Mouse (Mus musculus) CH12.LX (cell line): ENCODE data around the gene Nhlrc4. TPM values are rescaled to one million over a fixed set of nuclear protein-coding genes. Genes with fewer than 3 reads are reported as not detected.

Experiments used
- DNase-seq: peaks from one replicate; pipeline ENCODE4 v3.0.0-alpha.2; 2013; ENCODE audit errors: extremely low read depth
- H3K27ac ChIP-seq: 2 replicates; pipeline ENCODE4 v1.5.1; 2012; ENCODE audit warnings: low read depth, mild to moderate bottlenecking, control low read depth, moderate library complexity; ENCODE audit not compliant: insufficient read depth
- H3K27me3 ChIP-seq: replicated peaks from 2 replicates; pipeline ENCODE3; 2012; ENCODE audit warnings: inconsistent platforms
- H3K36me3 ChIP-seq, 2 experiments: replicated peaks in 1 of 2; 2 replicates each; pipeline versions ENCODE3 to v1.6.1; 2012; ENCODE audit warnings: inconsistent platforms in 1 of 2, low read length in 1 of 2, mild to moderate bottlenecking in 1 of 2, mixed read lengths in 1 of 2, moderate library complexity in 1 of 2; ENCODE audit not compliant: control insufficient read depth in 1 of 2, insufficient read depth in 1 of 2
- H3K4me1 ChIP-seq, 2 experiments: 2 replicates each; pipeline ENCODE4 v1.6.1; 2012; ENCODE audit warnings: inconsistent platforms in 1 of 2, moderate library complexity in 1 of 2; ENCODE audit not compliant: insufficient read depth in 2 of 2, control insufficient read depth in 1 of 2
- H3K4me2 ChIP-seq: 2 replicates; pipeline ENCODE4 v1.6.1; 2012; ENCODE audit warnings: low read depth, mild to moderate bottlenecking, control low read depth; ENCODE audit not compliant: poor library complexity, insufficient read depth, severe bottlenecking
- H3K4me3 ChIP-seq, 3 experiments: fragments of 150-350 bp in 1 of 3; sonication (generic) in 1 of 3; replicated peaks in 1 of 3; 2 replicates each; pipeline versions ENCODE3 to v1.5.1; 2011 to 2012; ENCODE audit warnings: low read depth in 2 of 3, low read length in 2 of 3, mild to moderate bottlenecking in 2 of 3, moderate library complexity in 2 of 3, control low read depth in 1 of 3, improper control_type of control experiment in 1 of 3, inconsistent platforms in 1 of 3, mixed read lengths in 1 of 3; ENCODE audit not compliant: poor library complexity in 1 of 3
- H3K79me2 ChIP-seq: replicated peaks from 2 replicates; pipeline ENCODE4 v1.6.1; 2012; ENCODE audit warnings: mild to moderate bottlenecking, moderate library complexity; ENCODE audit not compliant: control insufficient read depth, poor library complexity, insufficient read depth, severe bottlenecking; ENCODE audit errors: extremely low read depth
- H3K9ac ChIP-seq: 2 replicates; pipeline ENCODE4 v1.6.1; 2012; ENCODE audit warnings: low read depth, mild to moderate bottlenecking, control low read depth, moderate library complexity; ENCODE audit not compliant: insufficient read depth
- H3K9me3 ChIP-seq: replicated peaks from 2 replicates; pipeline ENCODE3; 2012; ENCODE audit warnings: low read length, inconsistent platforms, mixed read lengths
- CHD1 ChIP-seq: IDR thresholded peaks from 2 replicates; pipeline ENCODE4 v1.6.1; 2012; ENCODE audit warnings: low read depth, low read length, improper control_type of control experiment, inconsistent platforms
- CHD2 ChIP-seq: IDR thresholded peaks from 2 replicates; pipeline ENCODE4 v1.6.1; 2011; ENCODE audit warnings: low read length, improper control_type of control experiment
- CTCF ChIP-seq, 2 experiments: IDR thresholded peaks in 1 of 2; conservative IDR thresholded peaks in 1 of 2; 2 replicates each; pipeline ENCODE4 v1.5.1; 2011 to 2012; ENCODE audit warnings: low read depth in 2 of 2, low read length in 2 of 2, improper control_type of control experiment in 1 of 2, inconsistent platforms in 1 of 2, mild to moderate bottlenecking in 1 of 2, moderate library complexity in 1 of 2
- E2F4 ChIP-seq: IDR thresholded peaks from 2 replicates; pipeline ENCODE4 v1.6.1; 2011; ENCODE audit warnings: low read depth, low read length, improper control_type of control experiment; ENCODE audit not compliant: insufficient replicate concordance
- EP300 ChIP-seq: IDR thresholded peaks from 2 replicates; pipeline ENCODE4 v1.6.1; 2011; ENCODE audit warnings: low read length, improper control_type of control experiment
- ETS1 ChIP-seq: conservative IDR thresholded peaks from 2 replicates; pipeline ENCODE4 v1.6.1; 2012; ENCODE audit warnings: low read depth, mild to moderate bottlenecking, inconsistent platforms, low read length, improper control_type of control experiment, moderate library complexity
- IRF4 ChIP-seq: IDR thresholded peaks from 2 replicates; pipeline ENCODE4 v1.6.1; 2014; ENCODE audit warnings: low read depth, mild to moderate bottlenecking, inconsistent platforms, low read length, improper control_type of control experiment
- JUN ChIP-seq: IDR thresholded peaks from 2 replicates; pipeline ENCODE4 v1.6.1; 2011; ENCODE audit warnings: low read depth, mild to moderate bottlenecking, low read length, improper control_type of control experiment, moderate library complexity; ENCODE audit not compliant: insufficient read depth
- JUND ChIP-seq: conservative IDR thresholded peaks from 2 replicates; pipeline ENCODE4 v1.6.1; 2011; ENCODE audit warnings: low read depth, low read length, improper control_type of control experiment
- MAFK ChIP-seq: IDR thresholded peaks from 2 replicates; pipeline ENCODE4 v1.6.1; 2011; ENCODE audit warnings: low read length, improper control_type of control experiment; ENCODE audit not compliant: insufficient replicate concordance
- PAX5 ChIP-seq: IDR thresholded peaks from 2 replicates; pipeline ENCODE4 v1.6.1; 2012; ENCODE audit warnings: low read length, inconsistent platforms, mixed read lengths
- RAD21 ChIP-seq: IDR thresholded peaks from 2 replicates; pipeline ENCODE4 v1.6.1; 2011; ENCODE audit warnings: low read depth, mild to moderate bottlenecking, low read length, improper control_type of control experiment, moderate library complexity
- RCOR1 ChIP-seq: conservative IDR thresholded peaks from 2 replicates; pipeline ENCODE4 v1.6.1; 2012; ENCODE audit warnings: low read depth, mild to moderate bottlenecking, inconsistent platforms, low read length, improper control_type of control experiment
- SIN3A ChIP-seq: IDR thresholded peaks from 2 replicates; pipeline ENCODE4 v1.6.1; 2012; ENCODE audit warnings: low read length, improper control_type of control experiment, inconsistent platforms
- SMC3 ChIP-seq: IDR thresholded peaks from 2 replicates; pipeline ENCODE4 v1.6.1; 2011; ENCODE audit warnings: low read depth, low read length, improper control_type of control experiment
- USF2 ChIP-seq: conservative IDR thresholded peaks from 2 replicates; pipeline ENCODE4 v1.6.1; 2011; ENCODE audit warnings: low read depth, low read length, improper control_type of control experiment
- ZC3H11A ChIP-seq: IDR thresholded peaks from 2 replicates; pipeline ENCODE4 v1.6.1; 2012; ENCODE audit warnings: low read depth, mild to moderate bottlenecking, inconsistent platforms, low read length, improper control_type of control experiment
- ZMIZ1 ChIP-seq: IDR thresholded peaks from 2 replicates; pipeline ENCODE4 v1.6.1; 2012; ENCODE audit warnings: low read depth, mild to moderate bottlenecking, inconsistent platforms, low read length, improper control_type of control experiment
- ZNF384 ChIP-seq: IDR thresholded peaks from 2 replicates; pipeline ENCODE4 v1.6.1; 2012; ENCODE audit warnings: low read depth, low read length, improper control_type of control experiment, inconsistent platforms
- dilution Hi-C: fragments of 300-500 bp; cut with MboI; formaldehyde crosslinking; loops from 2 replicates; pipeline ENCODE4 v1.14.3; 2020; ENCODE audit warnings: low sequenced_read_pairs; ENCODE audit not compliant: extremely low pct_unique_long_range_greater_than_20kb, extremely low pct_ligation_motif_present
- in situ Hi-C: fragments of 300-500 bp; cut with MboI; formaldehyde crosslinking; loops from 3 replicates; pipeline ENCODE4 v1.14.3; 2019; ENCODE audit warnings: low sequenced_read_pairs, low pct_ligation_motif_present, low pct_unique_long_range_greater_than_20kb, mixed read lengths
- polyA plus RNA-seq: library from polyadenylated mRNA; unstranded; fragments of >175 nt; gene quantifications from 2 replicates; pipeline ENCODE4 v1.2.1, GENCODE M21; 2012; ENCODE audit warnings: low read depth; ENCODE audit not compliant: insufficient read length
- total RNA-seq, 2 experiments: library from RNA; depleted of rRNA; stranded (reverse); fragments of 300-350 nt in 1 of 2; fragments of >200 nt in 1 of 2; gene quantifications; 2 replicates each; pipeline ENCODE4 v1.2.3; 2012 to 2014

The Nhlrc4 gene
- total and polyA plus RNA-seq, 3 experiments, result not detected

- TF ChIP-seq CHD1 (no peak), RCOR1 (no peak), USF2 (no peak)
These were observed 30.9 kb downstream of the Nhlrc4 start (continued) for GRCm38 (mm10) chr17:25913877-25914275.

DNA sequence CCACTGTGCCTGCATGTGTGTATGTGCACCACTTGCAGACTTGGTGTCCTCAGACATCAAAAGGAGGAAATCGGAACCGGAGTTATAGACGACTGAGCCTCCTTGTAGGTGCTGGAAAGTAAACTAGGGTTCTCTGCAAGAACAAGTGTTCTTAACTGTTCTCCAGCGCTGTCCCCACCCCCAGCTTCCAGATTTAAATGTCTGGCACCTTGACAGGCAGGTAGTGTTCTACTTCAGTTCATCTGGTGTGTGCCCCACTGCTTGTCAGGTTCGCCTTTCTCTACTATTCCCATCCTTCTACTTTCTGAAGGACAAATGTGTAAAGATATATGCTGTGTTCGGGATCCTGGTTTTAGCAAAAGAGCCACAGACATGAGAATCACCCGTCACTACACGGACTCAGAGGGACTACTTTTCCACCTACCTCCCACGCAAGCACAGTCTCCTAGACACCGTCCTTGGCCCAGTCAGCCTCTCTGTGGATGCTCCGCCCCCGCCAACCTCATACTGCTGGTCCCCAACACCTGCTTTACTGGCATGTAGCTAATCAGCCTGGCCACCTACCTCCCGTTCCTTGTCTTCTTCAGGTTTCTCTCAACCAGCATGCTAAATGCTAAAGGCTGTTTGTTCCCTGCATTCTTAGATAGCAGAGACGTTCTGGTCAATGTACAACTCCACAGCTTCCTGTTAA lies 31.4 kb downstream of the Nhlrc4 start:
- Histone ChIP-seq H3K27me3 (no peaks in the 10 kb centered on the region), H3K79me2 (peaks cover 24% of the 10 kb centered on the region), H3K36me3 (peaks cover 13 to 64% of the 10 kb centered on the region in 2 experiments), H3K4me1 (peaks cover 14 to 50% of the 10 kb centered on the region in 2 experiments), H3K27ac (no peak overlapping the region), H3K9ac (no peak overlapping the region), H3K9me3 (no peaks in the 10 kb centered on the region), H3K4me2 (no peak overlapping the region)
- DNase-seq, result no peak
- in situ Hi-C loops (no loop called here), dilution Hi-C loops (no loop called here)
- TF ChIP-seq SIN3A (peak; percentile 32; the same call in 1 of the 2 replicates), EP300 (no peak)
- TF ChIP-seq, all 38 proteins: peak for 1
- no peak overlapping the region for H3K4me3 ChIP-seq

DNA sequence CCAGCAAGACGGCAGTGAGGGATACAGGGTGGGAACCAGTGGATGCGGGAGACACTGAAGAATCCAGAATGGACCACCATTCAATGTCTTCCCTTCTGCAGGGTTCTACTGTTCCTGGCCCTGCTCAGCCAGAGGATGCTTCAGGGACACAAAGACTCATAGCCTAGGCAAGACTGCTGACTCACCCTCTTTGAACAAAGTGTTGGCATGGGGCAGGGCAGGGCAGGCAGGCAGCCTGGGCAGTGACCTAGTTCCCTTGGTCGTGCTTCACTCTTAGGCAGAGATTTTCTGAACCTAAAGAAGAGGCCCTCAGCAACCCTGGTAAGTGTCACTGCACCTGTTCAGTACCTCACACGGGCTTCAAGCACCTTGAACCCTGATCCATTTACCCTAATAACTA lies 32.9 kb downstream of the Nhlrc4 start:
- in situ Hi-C loops (no loop called here), dilution Hi-C loops (no loop called here)
- Histone ChIP-seq H3K9me3 (no peaks in the 10 kb centered on the region), H3K27ac (no peak overlapping the region), H3K27me3 (no peaks in the 10 kb centered on the region), H3K4me2 (no peak overlapping the region), H3K9ac (no peak overlapping the region), H3K4me3 (no peak overlapping the region), H3K4me1 (peaks cover 7 to 35% of the 10 kb centered on the region in 2 experiments; a peak in 3 of 4 replicates), H3K79me2 (peaks cover 11% of the 10 kb centered on the region), H3K36me3 (peaks cover 14 to 61% of the 10 kb centered on the region in 2 experiments)
- no peak for DNase-seq
- no peak for TF ChIP-seq MAFK

GRCm38 (mm10) chr17:25907640-25908039 lies 37.1 kb downstream of the Nhlrc4 start:
- dilution Hi-C loops, result no loop called here
- H3K4me1 ChIP-seq, result peaks cover 9 to 19% of the 10 kb centered on the region in 2 experiments; a peak in 3 of 4 replicates
- no peak for TF ChIP-seq ETS1
- TF ChIP-seq ZMIZ1, result no peak
- TF ChIP-seq SIN3A, result no peak
- no peak for TF ChIP-seq CTCF (conservative IDR thresholded peaks at IDR 0.05 in 1 of 2, IDR thresholded peaks at IDR 0.05 in 1 of 2; ENCODE audit: low read depth in 2 of 2, low read length in 2 of 2)
- TF ChIP-seq JUND, result no peak
- TF ChIP-seq SMC3, result no peak
- TF ChIP-seq PAX5, result no peak
- TF ChIP-seq JUN, result no peak
- no peak for TF ChIP-seq E2F4
- TF ChIP-seq CHD2, result no peak
- no peak for TF ChIP-seq ZNF384
- no peak for TF ChIP-seq IRF4
- TF ChIP-seq USF2, result no peak
- no peak for TF ChIP-seq ZC3H11A
- TF ChIP-seq RAD21, result no peak
- H3K27me3 ChIP-seq, result no peaks in the 10 kb centered on the region
- DNase-seq, result no peak
- H3K4me2 ChIP-seq, result no peak overlapping the region
- H3K4me3 ChIP-seq, result no peak overlapping the region
- H3K36me3 ChIP-seq, result peaks cover 13 to 45% of the 10 kb centered on the region in 2 experiments
- no peaks in the 10 kb centered on the region for H3K9me3 ChIP-seq
- peaks cover 14% of the 10 kb centered on the region; the same call in 1 of the 2 replicates for H3K79me2 ChIP-seq
- in situ Hi-C loops, result no loop called here
- no peak overlapping the region for H3K27ac ChIP-seq
- H3K9ac ChIP-seq, result no peak overlapping the region
